Mouse (Mus musculus) hindbrain, embryonic 15.5 days (tissue): Measurements from ENCODE around the gene Nox1. TPM values are rescaled to one million over a fixed set of nuclear protein-coding genes. Genes with fewer than 3 reads are reported as not detected.
A peak's percentile ranks its signal among the peaks of the same experiment; 100 is the strongest.

ENCODE experiments used
- ATAC-seq: fragments of 200-750 bp; cut with Nextera tagmentation; 2 replicates; pipeline ENCODE4 v1.8.0; 2017; ENCODE audit warnings: low read depth, moderate number of reproducible peaks, moderate TSS enrichment; ENCODE audit not compliant: low FRiP score
- H3K27ac ChIP-seq: fragments of 300-500 bp; sonication (generic); replicated peaks from 2 replicates; pipeline ENCODE4 v1.5.1; 2015; ENCODE audit warnings: mild to moderate bottlenecking, inconsistent platforms
- H3K27me3 ChIP-seq: fragments of 300-500 bp; sonication (generic); 2 replicates; pipeline ENCODE4 v1.6.1; 2015; ENCODE audit warnings: control low read depth, inconsistent platforms
- H3K36me3 ChIP-seq: fragments of 300-500 bp; sonication (generic); 2 replicates; pipeline ENCODE4 v1.6.1; 2015; ENCODE audit warnings: control low read depth, inconsistent platforms
- H3K4me1 ChIP-seq: fragments of 300-500 bp; sonication (generic); replicated peaks from 2 replicates; pipeline ENCODE4 v1.6.1; 2015; ENCODE audit warnings: control low read depth, inconsistent platforms
- H3K4me2 ChIP-seq: fragments of 300-500 bp; sonication (generic); 2 replicates; pipeline ENCODE4 v1.6.1; 2015; ENCODE audit warnings: moderate library complexity, mild to moderate bottlenecking, inconsistent platforms
- H3K4me3 ChIP-seq: fragments of 300-500 bp; sonication (generic); 2 replicates; pipeline ENCODE4 v1.5.1; 2015; ENCODE audit warnings: mild to moderate bottlenecking, inconsistent platforms
- H3K9ac ChIP-seq: fragments of 300-500 bp; sonication (generic); 2 replicates; pipeline ENCODE4 v1.6.1; 2015; ENCODE audit warnings: inconsistent platforms
- H3K9me3 ChIP-seq: fragments of 300-500 bp; sonication (generic); 2 replicates; pipeline ENCODE4 v1.6.1; 2016; ENCODE audit warnings: control low read depth, inconsistent platforms
- WGBS: fragments of 180-500 bp; shearing (Covaris S2); methylation state at CpG from one replicate; pipeline ENCODE4 v1.1.7; 2015; 5-methylcytosine and 5-hydroxymethylcytosine counted together
- microRNA-seq: library from miRNA; unstranded; fragments of <30 nt; microRNA quantifications from one replicate; pipeline ENCODE4, GENCODE M21; 2016
- polyA plus RNA-seq: library from polyadenylated mRNA; unstranded; fragments of >200 nt; fragmentation: Nextera tagmentation; extraction: Ambion mirVana; gene quantifications from 2 replicates; pipeline ENCODE4 v1.2.1, GENCODE M21; 2015

Nox1 gene
- polyA plus RNA-seq, 1 experiment from 2014 or later: not detected

DNA sequence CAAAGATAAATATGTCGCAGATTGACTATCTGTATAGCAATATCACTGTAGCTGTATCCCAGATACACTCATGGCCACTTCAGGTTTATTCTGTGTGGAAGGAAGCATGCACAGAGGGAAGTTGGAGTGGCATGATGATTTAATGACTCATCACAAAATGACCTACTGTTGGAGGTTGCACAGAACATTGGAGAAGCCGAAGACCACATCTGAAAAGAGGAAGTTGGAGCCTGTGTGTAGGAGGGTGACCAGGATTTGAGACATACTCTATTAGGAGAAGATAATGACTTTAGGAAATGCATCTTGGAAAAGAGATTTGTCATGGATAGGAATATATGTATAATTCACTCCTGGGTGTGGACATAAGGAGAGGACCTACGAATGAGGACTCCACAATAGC, 105.3 kb downstream of the Nox1 start:
- no peak overlapping the region for H3K9ac ChIP-seq
- H3K36me3 ChIP-seq: no peaks in the 10 kb centered on the region
- no peak overlapping the region for H3K4me3 ChIP-seq
- WGBS: 82% methylated on average over 3 of the region's 3 CpGs
- H3K4me1 ChIP-seq: no peaks in the 10 kb centered on the region
- H3K4me2 ChIP-seq: no peak overlapping the region
- no peak overlapping the region for H3K27ac ChIP-seq
- H3K27me3 ChIP-seq: 0 out of 2 replicates have a peak, but pooled peaks cover 4% of the 10 kb centered on the region
- H3K9me3 ChIP-seq: no peaks in the 10 kb centered on the region
- ATAC-seq: no peak

DNA sequence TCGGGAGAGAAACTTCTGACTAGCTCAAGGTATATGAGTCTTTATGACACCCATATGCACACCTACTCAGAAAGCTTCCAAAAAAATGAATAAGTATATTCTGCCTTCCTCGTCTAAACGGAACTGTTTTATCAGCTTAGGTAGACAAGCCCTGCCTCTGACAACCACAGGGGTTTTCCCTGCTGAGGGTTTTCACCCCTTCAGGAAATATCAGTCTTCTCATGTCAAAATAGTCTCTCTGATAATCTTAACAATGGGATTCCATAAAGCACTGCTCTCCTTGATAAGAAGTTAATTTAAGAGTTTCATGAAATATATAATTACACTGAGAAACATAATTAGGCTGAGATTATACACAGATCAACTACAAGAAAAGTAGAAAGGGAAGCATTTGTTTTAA, 110.0 kb downstream of the Nox1 start:
- no peak overlapping the region for H3K27ac ChIP-seq
- WGBS: 83% methylated on average over 3 of the region's 3 CpGs
- no peak overlapping the region for H3K4me3 ChIP-seq
- no peak overlapping the region for H3K4me2 ChIP-seq
- H3K9me3 ChIP-seq: no peaks in the 10 kb centered on the region
- H3K36me3 ChIP-seq: no peaks in the 10 kb centered on the region
- no peak overlapping the region for H3K9ac ChIP-seq
- 0 out of 2 replicates have a peak, but pooled peaks cover 4% of the 10 kb centered on the region for H3K27me3 ChIP-seq
- ATAC-seq: no peak
- H3K4me1 ChIP-seq: no peaks in the 10 kb centered on the region

DNA sequence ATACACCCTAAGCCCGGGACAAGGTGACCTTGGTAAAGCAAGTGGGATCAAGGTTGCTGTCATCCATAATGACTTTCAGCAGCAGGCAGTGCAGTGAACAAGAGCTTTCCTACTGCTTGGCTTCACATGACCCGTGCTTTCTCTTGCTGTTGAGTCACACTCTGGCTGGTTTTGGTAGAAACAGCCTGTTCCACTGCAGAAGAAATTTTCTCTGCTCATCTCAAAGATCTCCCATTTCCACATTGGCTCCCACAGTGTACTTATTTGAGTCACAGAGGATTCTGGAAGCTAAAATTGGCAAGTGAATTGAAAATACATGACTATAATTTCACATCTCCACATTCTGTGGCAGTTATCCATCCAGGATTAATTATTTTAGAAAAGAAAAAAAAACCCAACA, 119.1 kb downstream of the Nox1 start:
- Histone ChIP-seq H3K27me3 (no peaks in the 10 kb centered on the region), H3K36me3 (no peaks in the 10 kb centered on the region), H3K9ac (no peak overlapping the region), H3K4me1 (no peaks in the 10 kb centered on the region), H3K27ac (no peak overlapping the region), H3K4me2 (no peak overlapping the region), H3K9me3 (no peaks in the 10 kb centered on the region), H3K4me3 (no peak overlapping the region)
- 77% methylated on average over 2 of the region's 2 CpGs for WGBS
- no peak for ATAC-seq

GRCm38 (mm10) chrX:134085453-134085852, 136.3 kb downstream of the Nox1 start:
- no peak for ATAC-seq
- WGBS: 49% methylated on average over 1 of the region's 1 CpGs
- Histone ChIP-seq H3K4me3 (no peak overlapping the region), H3K27me3 (no peaks in the 10 kb centered on the region), H3K9me3 (no peaks in the 10 kb centered on the region), H3K27ac (no peak overlapping the region), H3K4me1 (no peaks in the 10 kb centered on the region), H3K36me3 (peaks cover 18% of the 10 kb centered on the region), H3K9ac (no peak overlapping the region), H3K4me2 (no peak overlapping the region)

GRCm38 (mm10) chrX:134059764-134060163, 162.0 kb downstream of the Nox1 start:
- Histone ChIP-seq H3K4me3 (peak overlapping the region; percentile 52), H3K27me3 (no peaks in the 10 kb centered on the region), H3K4me1 (no peaks in the 10 kb centered on the region; the same call in 1 of the 2 replicates), H3K4me2 (peak overlapping the region; percentile 51), H3K9ac (peak overlapping the region; percentile 58), H3K36me3 (0 out of 2 replicates have a peak, but pooled peaks cover 6% of the 10 kb centered on the region), H3K9me3 (no peaks in the 10 kb centered on the region), H3K27ac (peak overlapping the region; percentile 90)
- ATAC-seq: peak; percentile 3; the same call in 1 of the 2 replicates
- WGBS: 16% methylated on average over 10 of the region's 10 CpGs

DNA sequence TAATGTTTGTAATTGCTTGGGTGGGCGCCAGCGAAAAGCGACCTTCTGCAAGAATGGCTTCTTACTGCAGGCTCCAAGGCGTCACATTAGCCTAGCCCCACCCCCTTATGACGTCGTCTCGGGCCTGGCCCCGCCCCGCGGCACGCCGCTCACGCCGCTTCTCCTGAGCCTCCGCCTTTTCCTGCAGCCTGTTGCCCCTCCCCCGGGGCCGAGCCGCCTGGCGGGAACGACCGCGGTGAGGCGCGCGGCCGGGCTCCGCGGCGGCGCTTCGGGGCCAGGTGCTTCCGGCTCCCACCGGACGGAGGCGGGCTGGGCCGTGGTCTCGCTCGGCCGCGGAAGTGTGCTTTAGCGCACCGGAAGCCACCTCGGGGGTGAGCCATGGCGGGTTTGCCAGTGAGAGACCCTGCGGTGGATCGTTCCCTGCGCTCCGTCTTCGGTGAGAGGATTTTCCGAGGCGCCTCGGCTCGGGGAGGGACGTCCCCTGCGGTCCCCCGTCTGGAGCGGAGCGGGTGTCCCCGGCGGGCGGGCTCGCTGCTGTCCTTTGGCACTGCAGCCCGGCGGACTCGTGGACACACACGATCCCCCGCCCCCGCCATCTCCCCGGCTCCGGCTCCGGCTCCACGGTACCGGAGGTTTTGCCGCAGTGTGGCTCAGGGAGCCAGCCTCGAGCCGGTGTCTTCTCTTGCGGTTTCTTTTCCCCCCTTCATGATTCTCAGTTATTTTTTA, 162.6 kb downstream of the Nox1 start, which contains the start of gene Cstf2:
Gene Cstf2 (plus strand): TSS at position 201 of the 726 bp plus-strand sequence.
- H3K4me2 ChIP-seq: peak within 1 kb of the TSS; percentile 51
- 22% methylated on average over 74 of the region's 77 CpGs for WGBS
- peak within 1 kb of the TSS; percentile 58 for H3K9ac ChIP-seq
- peak within 1 kb of the TSS; percentile 90 for H3K27ac ChIP-seq
- H3K4me1 ChIP-seq: no peaks in the 10 kb centered on the region; the same call in 1 of the 2 replicates
- peak within 1 kb of the TSS; percentile 52 for H3K4me3 ChIP-seq
- 0 out of 2 replicates have a peak, but pooled peaks cover 6% of the 10 kb centered on the region for H3K36me3 ChIP-seq
- H3K9me3 ChIP-seq: no peaks in the 10 kb centered on the region
- peak; percentile 98 for ATAC-seq
- no peaks in the 10 kb centered on the region for H3K27me3 ChIP-seq

DNA sequence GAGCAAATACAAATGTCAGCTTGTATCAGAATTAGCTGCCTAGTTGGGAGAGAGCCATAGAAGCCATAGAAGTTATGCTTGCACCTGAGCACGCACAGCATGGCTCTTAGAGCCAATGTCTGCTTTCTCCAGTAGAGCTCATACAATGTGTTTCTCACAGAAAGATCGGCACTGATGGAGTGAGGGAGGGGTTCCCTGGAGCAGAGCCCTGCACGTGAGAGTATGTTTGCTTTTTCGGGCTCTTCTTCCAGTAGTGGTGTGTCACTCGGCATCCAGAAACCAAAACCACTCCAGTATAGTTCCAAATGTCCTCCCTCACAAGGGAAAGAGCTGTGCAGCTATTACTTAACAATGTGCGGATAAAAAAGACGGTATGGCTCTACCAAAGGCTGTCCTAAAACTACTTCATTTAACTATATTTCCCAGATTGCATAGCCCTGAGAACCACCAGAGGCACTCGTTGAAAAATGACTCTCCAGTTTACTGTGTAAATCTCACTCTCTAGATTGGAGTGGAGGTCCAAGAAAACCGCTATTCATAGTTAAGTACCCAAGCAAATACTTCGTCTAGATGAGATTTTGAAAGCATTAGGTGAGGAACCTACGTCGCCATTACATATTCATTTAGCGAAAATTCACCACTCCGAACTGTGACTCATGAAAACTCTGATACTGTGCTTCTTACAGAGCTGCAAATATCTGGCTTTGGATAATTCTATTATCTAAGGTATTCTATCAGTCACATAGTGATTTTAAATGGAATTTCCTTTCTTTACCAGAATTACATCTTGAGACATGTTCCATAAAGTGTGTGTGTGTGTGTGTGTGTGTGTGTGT, 163.5 kb downstream of the Nox1 start:
- H3K4me2 ChIP-seq: peak overlapping the region; percentile 51
- H3K4me1 ChIP-seq: no peaks in the 10 kb centered on the region; the same call in 1 of the 2 replicates
- H3K9me3 ChIP-seq: no peaks in the 10 kb centered on the region
- H3K36me3 ChIP-seq: 0 out of 2 replicates have a peak, but pooled peaks cover 6% of the 10 kb centered on the region
- H3K27me3 ChIP-seq: no peaks in the 10 kb centered on the region
- ATAC-seq: peak; percentile 1; the same call in 1 of the 2 replicates
- H3K9ac ChIP-seq: no peak overlapping the region; the same call in 1 of the 2 replicates
- H3K27ac ChIP-seq: peak overlapping the region; percentile 90
- WGBS: 73% methylated on average over 14 of the region's 14 CpGs
- H3K4me3 ChIP-seq: peak overlapping the region; percentile 52

- H3K4me1 ChIP-seq: no peaks in the 10 kb centered on the region; the same call in 1 of the 2 replicates
- WGBS: 94% methylated on average over 2 of the region's 2 CpGs
- no peak overlapping the region for H3K27ac ChIP-seq
- H3K9ac ChIP-seq: no peak overlapping the region
- no peak for ATAC-seq
- no peaks in the 10 kb centered on the region for H3K27me3 ChIP-seq
- H3K36me3 ChIP-seq: 0 out of 2 replicates have a peak, but pooled peaks cover 1% of the 10 kb centered on the region
- H3K4me3 ChIP-seq: no peak overlapping the region
- no peaks in the 10 kb centered on the region for H3K9me3 ChIP-seq
- H3K4me2 ChIP-seq: no peak overlapping the region
These were observed 164.9 kb downstream of the Nox1 start for GRCm38 (mm10) chrX:134056897-134057296.

GRCm38 (mm10) chrX:134048994-134049393, 172.8 kb downstream of the Nox1 start:
- ATAC-seq: no peak
- H3K4me2 ChIP-seq: no peak overlapping the region
- WGBS: 75% methylated on average over 1 of the region's 1 CpGs
- no peak overlapping the region for H3K9ac ChIP-seq
- H3K9me3 ChIP-seq: no peaks in the 10 kb centered on the region
- H3K36me3 ChIP-seq: no peaks in the 10 kb centered on the region
- no peak overlapping the region for H3K4me3 ChIP-seq
- H3K27me3 ChIP-seq: no peaks in the 10 kb centered on the region
- H3K4me1 ChIP-seq: no peaks in the 10 kb centered on the region
- no peak overlapping the region for H3K27ac ChIP-seq

Small RNAs within 50 kb of the gene (microRNA-seq; reads per million reads assigned to microRNA genes)
- not detected for gene Mir3112

Other genes starting within 250 kb of the Nox1 start
- 0.88 and 0.99 TPM in 2 replicates for gene Sytl4, start 240.1 kb downstream of the Nox1 start, polyA plus RNA-seq
- gene Cstf2, start 162.8 kb downstream of the Nox1 start, polyA plus RNA-seq: 63.2 and 68.4 TPM in 2 replicates
- 0.85 and 0.89 TPM in 2 replicates for gene Xkrx, start 59.9 kb downstream of the Nox1 start, polyA plus RNA-seq
- not detected in 2 replicates for gene Arl13a, start 34.5 kb downstream of the Nox1 start, polyA plus RNA-seq
- gene Trmt2b, start 55.0 kb upstream of the Nox1 start, polyA plus RNA-seq: 6.7 and 7.3 TPM in 2 replicates
- 113 and 114 TPM in 2 replicates for gene Tmem35a, start 73.3 kb upstream of the Nox1 start, polyA plus RNA-seq
- 6.3 and 8.6 TPM in 2 replicates for gene Cenpi, start 86.1 kb upstream of the Nox1 start, polyA plus RNA-seq
- 16.8 and 19.6 TPM in 2 replicates for gene Drp2, start 182.6 kb upstream of the Nox1 start, polyA plus RNA-seq